In genomic region chr6:136449270-136449692, GRCm38 (mm10) we compare ENCODE assay signal across 8 mouse cellular contexts. TPM values are rescaled to one million over a fixed set of nuclear protein-coding genes. Genes with fewer than 3 reads are reported as not detected.
DNase-seq lines count a peak whose midpoint lies in the region; ATAC-seq and TF ChIP-seq lines count a peak whose summit lies in the region.

No protein-coding gene starts in this region.

- no peak overlapping the region for H3K4me3 ChIP-seq in intestine, embryonic 14.5 days (ENCODE audit: low read depth, low read length)
- peak overlapping the region; percentile 87 for H3K4me3 ChIP-seq in megakaryocyte, embryonic 14.5 days (replicated peaks)
- H3K4me3 ChIP-seq in thymus, adult 2 months (ENCODE audit: control insufficient read depth, insufficient read depth, low read length): peak overlapping the region; percentile 30
- no peak overlapping the region for H3K4me3 ChIP-seq in midbrain, embryonic 13.5 days (replicated peaks)

- peaks cover 10% of the 10 kb centered on the region for H3K9me3 ChIP-seq in intestine, embryonic 14.5 days (ENCODE audit: control insufficient read depth, low read length)
- peaks cover 16% of the 10 kb centered on the region for H3K9me3 ChIP-seq in megakaryocyte, embryonic 14.5 days
- H3K9me3 ChIP-seq in midbrain, embryonic 13.5 days: peaks cover 28% of the 10 kb centered on the region

- TF ChIP-seq CTCF in thymus, adult 2 months (IDR thresholded peaks at IDR 0.05; ENCODE audit: borderline replicate concordance, control insufficient read depth, extremely low read depth, insufficient read depth, low read length, poor library complexity): no peak

- no peak overlapping the region for H3K9ac ChIP-seq in intestine, embryonic 14.5 days (ENCODE audit: low read length)
- no peak overlapping the region for H3K9ac ChIP-seq in midbrain, embryonic 13.5 days (replicated peaks)

- no peaks in the 10 kb centered on the region; the same call in 1 of the 2 replicates for H3K4me1 ChIP-seq in intestine, embryonic 14.5 days (replicated peaks; ENCODE audit: control insufficient read depth, insufficient read depth, low read length)
- peaks cover 44% of the 10 kb centered on the region for H3K4me1 ChIP-seq in megakaryocyte, embryonic 14.5 days
- peaks cover 12% of the 10 kb centered on the region for H3K4me1 ChIP-seq in thymus, adult 2 months (replicated peaks; ENCODE audit: control insufficient read depth, insufficient read depth, low read length)
- H3K4me1 ChIP-seq in midbrain, embryonic 13.5 days (replicated peaks): no peaks in the 10 kb centered on the region

- no peak overlapping the region for H3K4me2 ChIP-seq in intestine, embryonic 14.5 days (ENCODE audit: low read length)
- no peak overlapping the region for H3K4me2 ChIP-seq in midbrain, embryonic 13.5 days (replicated peaks)

- H3K27ac ChIP-seq in intestine, embryonic 14.5 days (ENCODE audit: low read depth): no peak overlapping the region
- peak overlapping the region; percentile 83 for H3K27ac ChIP-seq in thymus, adult 2 months (ENCODE audit: control insufficient read depth, insufficient read depth, low read length)
- no peak overlapping the region for H3K27ac ChIP-seq in midbrain, embryonic 13.5 days

- intact Hi-C loops in left cerebral cortex, postnatal 36 days (cut with DNase I): no loop called here

- no peak for TF ChIP-seq POLR2A in thymus, adult 2 months (IDR thresholded peaks at IDR 0.05; ENCODE audit: control insufficient read depth, extremely low read depth, insufficient read depth, low read length, poor library complexity)

- 39% methylated on average over 9 of the region's 9 CpGs for WGBS in intestine, embryonic 14.5 days
- 7% methylated on average over 9 of the region's 9 CpGs for WGBS in thymus, adult 2 months
- 87% methylated on average over 9 of the region's 9 CpGs for WGBS in midbrain, embryonic 13.5 days

- H3K36me3 ChIP-seq in intestine, embryonic 14.5 days (ENCODE audit: control insufficient read depth, insufficient read depth, low read length): no peaks in the 10 kb centered on the region
- H3K36me3 ChIP-seq in megakaryocyte, embryonic 14.5 days (replicated peaks; ENCODE audit: low read length): peaks cover 15% of the 10 kb centered on the region
- H3K36me3 ChIP-seq in thymus, adult 2 months (ENCODE audit: control insufficient read depth, insufficient read depth, low read length): no peaks in the 10 kb centered on the region
- H3K36me3 ChIP-seq in midbrain, embryonic 13.5 days: no peaks in the 10 kb centered on the region

- no peaks in the 10 kb centered on the region for H3K27me3 ChIP-seq in intestine, embryonic 14.5 days (replicated peaks; ENCODE audit: control insufficient read depth, insufficient read depth, low read length)
- H3K27me3 ChIP-seq in megakaryocyte, embryonic 14.5 days (replicated peaks): no peaks in the 10 kb centered on the region
- H3K27me3 ChIP-seq in thymus, adult 2 months (ENCODE audit: control insufficient read depth, insufficient read depth, low read length): no peaks in the 10 kb centered on the region
- H3K27me3 ChIP-seq in midbrain, embryonic 13.5 days: no peaks in the 10 kb centered on the region

- DNase-seq in gastrocnemius, adult 18-20 months (ENCODE audit: low spot score): peak; percentile 22
- no peak for DNase-seq in gastrocnemius, adult 8-10 months (ENCODE audit: low spot score in 2 of 2)
- DNase-seq in frontal cortex, adult 2 months (ENCODE audit: extremely low spot score in 1 of 2, low spot score in 1 of 2): peak; percentile 28 to 70
- DNase-seq in intestine, embryonic 14.5 days (ENCODE audit: low spot score): no peak
- peak; percentile 41 to 53 for DNase-seq in left cerebral cortex, postnatal 36 days (ENCODE audit: low spot score in 2 of 2)
- peak; percentile 65 for DNase-seq in thymus, adult 2 months

- peak; percentile 70; the same call in 1 of the 2 replicates for ATAC-seq in intestine, embryonic 14.5 days (replicated peaks; ENCODE audit: low FRiP score, low TSS enrichment, low read depth)
- ATAC-seq in midbrain, embryonic 13.5 days: no peak

RNA-seq across cellular contexts. Expression of gene E330021D16Rik, which starts 33.9 kb away (rescaled TPM):
- total RNA-seq in gastrocnemius, adult 18-20 months (2021): not detected
- total RNA-seq in gastrocnemius, adult 8-10 months (2022): not detected
- not detected in 2 replicates for polyA plus RNA-seq in frontal cortex, adult 2 months (2012; rRNA removed)
- 0.11 TPM in 1 of 2 replicates, not detected in the other for polyA plus RNA-seq in intestine, embryonic 14.5 days (2014; fragmentation: Nextera tagmentation; extraction: Ambion mirVana)
- total RNA-seq in left cerebral cortex, postnatal 36 days (2021): not detected
- not detected in 2 replicates for polyA plus RNA-seq in megakaryocyte, embryonic 14.5 days (2012; ENCODE audit: insufficient read depth, low replicate concordance)
- 0.12 and 0.14 TPM in 2 replicates for polyA plus RNA-seq in thymus, adult 2 months (2012; rRNA removed)
- polyA plus RNA-seq in midbrain, embryonic 13.5 days (2015; fragmentation: Nextera tagmentation; extraction: Ambion mirVana): not detected in 2 replicates

RNA-seq across cellular contexts. Expression of gene Atf7ip, which starts 56.7 kb away (rescaled TPM):
- total RNA-seq in gastrocnemius, adult 18-20 months (2021): 10 to 100 TPM; 40.0 to 42.4 TPM
- total RNA-seq in gastrocnemius, adult 8-10 months (2022): 10 to 100 TPM; 35.7 to 46.2 (median 42.5) TPM
- 42.8 and 49.5 TPM in 2 replicates for polyA plus RNA-seq in frontal cortex, adult 2 months (2012; rRNA removed)
- polyA plus RNA-seq in intestine, embryonic 14.5 days (2014; fragmentation: Nextera tagmentation; extraction: Ambion mirVana): 32.9 and 36.0 TPM in 2 replicates
- total RNA-seq in left cerebral cortex, postnatal 36 days (2021): 100 to 1,000 TPM; 102 to 125 TPM
- 4.6 and 12.1 TPM in 2 replicates for polyA plus RNA-seq in megakaryocyte, embryonic 14.5 days (2012; ENCODE audit: insufficient read depth, low replicate concordance)
- polyA plus RNA-seq in thymus, adult 2 months (2012; rRNA removed): 65.1 and 79.5 TPM in 2 replicates
- 48.5 and 49.9 TPM in 2 replicates for polyA plus RNA-seq in midbrain, embryonic 13.5 days (2015; fragmentation: Nextera tagmentation; extraction: Ambion mirVana)

Comparison
In these comparisons a context has a peak if more than half of its experiments do, and no peak if none do; other contexts are left out.
1. DNase-seq: peak in gastrocnemius, adult 18-20 months (single experiment), frontal cortex, adult 2 months (2 of 2), left cerebral cortex, postnatal 36 days (2 of 2) and thymus, adult 2 months (single experiment); none in gastrocnemius, adult 8-10 months (0 of 2) and intestine, embryonic 14.5 days (single experiment).
2. H3K4me3 ChIP-seq: peak in megakaryocyte, embryonic 14.5 days (single experiment) and thymus, adult 2 months (single experiment); none in intestine, embryonic 14.5 days (single experiment) and midbrain, embryonic 13.5 days (single experiment).